Mouse (Mus musculus) ovary, adult 18-20 months (tissue): ENCODE results near the gene Tmem59l.

Experiments used
- DNase-seq: peaks from one replicate; pipeline ENCODE4 v3.0.0; 2022; ENCODE audit warnings: low spot score, mixed read lengths

Gene Tmem59l

GRCm38 (mm10) chr8:70507027-70507393 lies 19.9 kb upstream of the Tmem59l start:
- no peak for DNase-seq

DNA sequence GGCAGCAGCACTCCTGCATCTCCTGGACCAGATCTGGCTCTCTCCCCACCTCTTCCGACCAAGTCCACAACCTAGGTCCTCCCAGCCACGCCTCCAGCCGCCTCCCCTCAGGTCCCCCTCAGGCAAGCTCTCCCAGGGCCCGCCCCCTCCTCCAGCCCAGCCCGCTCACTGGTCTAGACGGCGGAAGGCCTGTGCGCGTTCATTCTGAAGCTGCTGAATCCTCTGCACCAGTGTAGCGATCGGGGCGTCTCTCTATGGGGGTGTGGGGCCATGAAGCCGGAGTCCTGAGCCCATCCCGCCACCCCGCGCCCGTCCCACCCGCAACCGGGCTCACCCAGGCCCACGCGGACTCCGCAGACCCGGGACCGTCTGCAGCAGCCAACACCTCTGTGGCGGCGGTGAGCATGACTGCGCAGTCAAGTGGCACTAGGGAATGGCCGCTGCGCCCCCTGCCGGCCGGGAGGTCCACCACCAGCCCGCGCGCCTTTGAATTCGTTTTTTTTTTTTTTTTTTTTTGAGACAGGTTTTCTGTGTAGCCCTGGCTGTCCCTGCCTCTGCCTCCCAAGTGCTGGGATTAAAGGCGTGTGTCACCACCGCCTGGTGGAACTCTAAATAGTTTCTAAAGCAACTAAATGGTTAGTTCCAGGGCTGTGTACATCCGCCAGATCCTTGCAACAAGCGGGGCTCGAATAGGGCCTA lies 19.3 kb upstream of the Tmem59l start, which contains the start of gene Rex1bd:
TSS of gene Rex1bd (minus strand) at position 425 of the 699 bp plus-strand sequence.
- peak; percentile 93 for DNase-seq

- no peak for DNase-seq
Measured at GRCm38 (mm10) chr8:70505698-70506327, 18.7 kb upstream of the Tmem59l start.

DNA sequence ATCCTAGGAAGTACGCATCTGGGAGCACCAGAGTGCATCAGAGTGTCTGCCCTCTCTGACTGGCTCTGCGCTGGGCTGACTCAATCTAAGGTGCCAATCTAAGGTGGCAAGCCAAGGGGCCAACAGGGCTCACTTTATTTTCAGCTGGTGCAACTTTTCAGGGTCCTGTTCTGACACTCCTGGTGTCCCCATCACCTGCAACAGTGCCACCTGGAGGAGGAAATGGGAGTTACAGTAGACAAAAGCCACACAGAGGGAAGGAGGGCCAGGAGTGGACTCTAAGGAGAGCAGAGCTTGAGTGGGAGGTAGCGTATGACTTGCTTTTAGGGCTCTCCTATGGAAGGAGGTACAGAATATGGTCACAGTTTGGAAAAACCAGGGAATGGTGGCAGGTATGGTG lies 17.7 kb upstream of the Tmem59l start:
- peak; percentile 43 for DNase-seq

DNA sequence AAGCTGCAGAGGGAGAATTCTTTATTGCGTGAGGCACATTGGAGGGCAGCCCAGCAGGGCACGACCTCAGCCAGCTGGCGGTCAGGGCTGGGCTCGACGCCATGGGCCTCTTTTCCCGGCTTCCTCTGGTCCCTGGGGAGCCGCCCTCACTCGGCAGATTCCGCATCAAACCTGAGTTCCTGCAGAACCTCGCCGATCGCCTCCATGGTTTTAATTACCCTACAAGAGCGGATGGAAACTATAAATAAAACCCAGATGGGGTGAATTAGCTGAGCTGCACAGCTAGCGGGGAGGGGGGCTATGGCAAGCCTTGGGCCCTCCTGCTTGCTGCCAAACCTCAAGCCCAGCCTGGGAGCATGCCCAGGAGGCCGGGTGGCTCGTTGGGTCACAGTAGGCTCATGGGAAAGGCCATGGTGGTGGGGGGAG lies 17.1 kb upstream of the Tmem59l start:
- DNase-seq, result peak; percentile 56

GRCm38 (mm10) chr8:70503062-70503750 lies 16.0 kb upstream of the Tmem59l start:
- no peak for DNase-seq

- no peak for DNase-seq
Measured at GRCm38 (mm10) chr8:70502540-70502939, 15.4 kb upstream of the Tmem59l start.

DNA sequence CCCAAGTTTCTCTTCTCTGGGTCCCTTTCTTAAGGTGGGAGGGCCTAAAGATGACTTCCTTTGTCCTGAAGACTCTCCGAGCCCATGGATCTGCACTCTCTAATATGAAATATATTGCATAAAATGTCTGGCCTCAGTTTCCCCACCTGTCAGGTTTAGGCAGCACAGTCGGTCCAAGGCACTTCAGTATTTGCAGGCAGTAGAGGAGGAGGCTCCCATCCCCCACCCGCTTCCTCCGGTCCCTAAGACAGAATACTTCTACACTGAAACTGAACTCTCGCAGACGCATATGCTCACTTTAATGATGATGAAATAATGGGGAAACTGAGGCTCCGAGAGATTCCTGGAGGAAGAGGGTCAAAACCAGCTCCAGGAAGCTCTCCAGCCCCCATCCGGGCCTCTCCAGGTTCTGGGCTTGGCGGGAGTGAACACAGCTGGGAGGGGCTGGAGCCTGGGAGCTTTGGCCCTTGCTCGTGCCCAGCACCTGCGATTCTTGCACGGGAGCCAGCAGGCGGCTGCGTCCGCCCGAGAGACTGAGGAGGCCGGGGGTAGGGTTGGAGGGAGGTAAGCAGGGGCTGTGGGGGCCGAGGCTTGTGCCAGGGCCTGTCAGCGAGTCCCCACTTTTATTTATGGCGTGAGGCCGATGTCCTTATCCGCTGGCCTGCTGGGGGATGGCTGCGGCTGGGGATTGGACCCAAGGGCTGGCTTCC lies 14.8 kb upstream of the Tmem59l start:
- no peak for DNase-seq

GRCm38 (mm10) chr8:70500386-70501301 lies 13.5 kb upstream of the Tmem59l start:
- DNase-seq, result no peak

GRCm38 (mm10) chr8:70495771-70496062 lies 8.6 kb upstream of the Tmem59l start:
- DNase-seq, result no peak

DNA sequence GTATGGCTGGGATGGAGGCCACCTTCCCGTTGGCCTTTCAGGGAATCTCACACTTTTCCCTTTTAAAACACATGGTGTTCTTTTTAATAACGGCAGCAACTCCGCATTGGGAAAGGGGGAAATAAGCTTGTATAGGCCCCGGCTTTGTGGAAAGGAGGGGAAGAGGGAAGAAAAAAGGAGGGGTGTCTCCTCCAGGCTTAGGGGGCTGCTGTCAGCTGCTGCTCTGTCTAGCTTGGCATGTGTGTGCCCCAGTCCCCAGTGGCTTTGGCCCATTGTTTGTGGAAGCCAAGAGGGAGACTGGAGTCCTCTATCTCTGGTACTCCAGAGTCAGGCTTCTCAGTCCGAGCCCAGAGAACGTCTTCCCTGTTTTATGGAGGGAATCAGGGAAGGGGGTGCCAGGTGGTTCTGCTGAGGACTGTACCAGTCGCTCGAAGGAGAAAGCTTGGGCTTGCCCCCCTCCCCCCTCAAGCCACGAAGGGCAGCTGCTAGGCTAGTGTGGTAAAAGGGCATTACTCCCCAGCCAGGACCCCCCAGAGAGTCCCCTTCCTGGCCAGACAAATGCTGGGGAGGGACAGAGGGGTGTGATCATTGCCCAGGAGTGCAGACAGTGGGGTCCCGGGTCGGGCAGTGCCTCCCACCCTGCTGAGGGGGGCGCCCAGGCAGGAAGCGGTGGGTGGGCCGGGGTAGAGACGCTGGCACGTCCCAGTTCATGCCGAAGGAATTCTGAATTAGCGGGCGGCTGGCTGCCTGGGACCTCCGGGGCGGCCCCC lies 8.0 kb upstream of the Tmem59l start:
- no peak for DNase-seq

- DNase-seq, result no peak
Measured at GRCm38 (mm10) chr8:70494416-70494945, 7.3 kb upstream of the Tmem59l start.

GRCm38 (mm10) chr8:70493692-70494415 lies 6.7 kb upstream of the Tmem59l start:
- DNase-seq, result no peak

DNA sequence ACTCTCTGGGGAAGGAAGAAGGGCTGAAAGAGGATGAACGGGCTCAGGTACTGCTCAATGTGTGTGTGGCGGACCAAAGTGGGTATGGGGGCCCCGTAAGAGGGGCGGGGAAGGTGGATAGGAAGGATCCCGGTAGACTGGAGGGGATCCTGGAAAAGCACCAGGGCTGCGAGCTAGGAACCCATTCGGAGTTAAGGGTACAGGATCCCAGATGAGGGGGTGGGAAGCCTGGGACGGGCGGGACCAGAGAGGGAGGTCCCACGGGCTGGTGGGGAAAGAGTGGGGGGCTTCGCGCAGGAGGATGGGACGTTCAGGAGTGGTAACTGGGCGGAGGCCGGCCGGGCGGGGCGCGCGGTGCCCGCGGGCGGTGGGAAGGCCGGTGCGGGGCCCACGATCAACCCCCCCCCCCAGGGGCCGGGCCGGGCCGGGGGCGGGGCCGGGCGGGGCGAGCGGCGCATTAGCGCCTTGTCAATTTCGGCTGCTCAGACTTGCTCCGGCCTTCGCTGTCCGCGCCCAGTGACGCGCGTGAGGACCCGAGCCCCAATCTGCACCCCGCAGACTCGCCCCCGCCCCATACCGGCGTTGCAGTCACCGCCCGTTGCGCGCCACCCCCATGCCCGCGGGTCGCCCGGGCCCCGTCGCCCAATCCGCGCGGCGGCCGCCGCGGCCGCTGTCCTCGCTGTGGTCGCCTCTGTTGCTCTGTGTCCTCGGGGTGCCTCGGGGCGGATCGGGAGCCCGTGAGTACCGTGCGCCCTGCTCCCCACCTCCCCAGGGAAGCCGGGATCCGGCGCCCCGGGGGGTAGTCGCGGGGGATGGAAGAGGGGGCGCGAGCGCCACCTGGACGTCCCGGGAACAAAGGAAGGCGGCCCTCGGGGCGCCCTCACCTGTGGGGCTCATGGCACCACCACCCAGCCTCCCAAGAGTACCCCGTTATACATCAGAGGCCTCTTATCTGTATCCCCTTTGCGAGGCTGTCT lies 5.8 kb upstream of the Tmem59l start, which contains the start of gene Crlf1:
TSS of gene Crlf1 (plus strand) at position 495 of the 977 bp plus-strand sequence.
- DNase-seq, result no peak

- DNase-seq, result no peak
Measured at GRCm38 (mm10) chr8:70490880-70491495, 3.8 kb upstream of the Tmem59l start.

- no peak for DNase-seq
Measured at GRCm38 (mm10) chr8:70490061-70490879, 3.1 kb upstream of the Tmem59l start.

- DNase-seq, result no peak
Measured at GRCm38 (mm10) chr8:70489576-70489975, 2.4 kb upstream of the Tmem59l start.
